22 mouse cellular contexts compared by ENCODE assay signal in the genomic region with DNA sequence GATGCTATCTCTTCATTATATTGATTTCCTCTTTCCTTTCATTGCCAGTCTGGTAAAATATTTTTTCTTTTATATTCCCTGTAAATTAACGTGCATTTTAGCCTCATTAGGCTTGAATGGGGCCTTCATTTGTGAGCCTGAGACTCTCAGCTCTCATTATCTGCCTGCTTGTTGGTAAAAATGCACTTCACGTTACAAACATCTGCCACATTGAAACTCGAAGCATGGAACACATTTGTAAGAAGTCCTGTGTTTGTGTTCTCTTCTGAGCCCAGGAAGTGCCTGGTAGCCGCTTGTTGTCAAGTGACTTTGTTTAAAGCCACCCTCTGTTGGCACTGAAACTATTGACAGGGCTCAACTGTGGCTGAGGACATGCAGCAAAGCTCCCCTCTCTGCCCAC. TPM values are rescaled to one million over a fixed set of nuclear protein-coding genes. Genes with fewer than 3 reads are reported as not detected.
DNase-seq lines count a peak whose midpoint lies in the region; ATAC-seq lines count a peak whose summit lies in the region.
"Had no signal": no experiment of that assay in that cellular context is flagged by ENCODE, and none has a peak within 500 bp of the region (broad histone marks: within the 10 kb centered on the region; RNA-seq: fewer than 3 reads in every experiment).

No protein-coding gene starts in this region.

- H3K4me3 ChIP-seq in hindbrain, embryonic 13.5 days = no peak overlapping the region
- no peak overlapping the region for H3K4me3 ChIP-seq in hindbrain, embryonic 10.5 days
- H3K4me3 ChIP-seq in midbrain, embryonic 12.5 days = no peak overlapping the region
- H3K4me3 ChIP-seq in midbrain, embryonic 10.5 days = no peak overlapping the region
- H3K4me3 ChIP-seq in forebrain, embryonic 13.5 days = no peak overlapping the region
- no peak overlapping the region for H3K4me3 ChIP-seq in neural tube, embryonic 14.5 days (ENCODE audit: low read depth, low read length)
- H3K4me3 ChIP-seq: heart, adult 2 months; intestine, embryonic 15.5 days; liver, embryonic 15.5 days had no signal

- no peak for ATAC-seq in hindbrain, embryonic 13.5 days (ENCODE audit: low FRiP score)
- ATAC-seq in midbrain, embryonic 12.5 days (ENCODE audit: low FRiP score, low read depth) = no peak
- ATAC-seq in forebrain, embryonic 13.5 days = no peak
- ATAC-seq in neural tube, embryonic 14.5 days (ENCODE audit: low read depth) = no peak
- ATAC-seq: intestine, embryonic 15.5 days had no signal

- H3K4me2 ChIP-seq in hindbrain, embryonic 13.5 days = no peak overlapping the region
- no peak overlapping the region for H3K4me2 ChIP-seq in midbrain, embryonic 12.5 days (replicated peaks)
- no peak overlapping the region for H3K4me2 ChIP-seq in forebrain, embryonic 13.5 days
- no peak overlapping the region for H3K4me2 ChIP-seq in neural tube, embryonic 14.5 days (ENCODE audit: low read depth, low read length)
- H3K4me2 ChIP-seq: intestine, embryonic 15.5 days; liver, embryonic 15.5 days had no signal

- peak overlapping the region; percentile 62 for H3K27ac ChIP-seq in hindbrain, embryonic 13.5 days
- no peak overlapping the region for H3K27ac ChIP-seq in hindbrain, embryonic 10.5 days
- no peak overlapping the region for H3K27ac ChIP-seq in midbrain, embryonic 12.5 days (replicated peaks)
- H3K27ac ChIP-seq in midbrain, embryonic 10.5 days (replicated peaks) = no peak overlapping the region
- peak overlapping the region; percentile 33; the same call in 1 of the 2 replicates for H3K27ac ChIP-seq in forebrain, embryonic 13.5 days
- H3K27ac ChIP-seq in neural tube, embryonic 14.5 days (ENCODE audit: low read depth, low read length) = peak overlapping the region; percentile 35; the same call in 1 of the 2 replicates
- H3K27ac ChIP-seq: heart, adult 2 months; intestine, embryonic 15.5 days; liver, embryonic 15.5 days; stomach, postnatal 0 days had no signal

- no peaks in the 10 kb centered on the region for H3K9me3 ChIP-seq in hindbrain, embryonic 13.5 days
- peaks cover 7% of the 10 kb centered on the region; the same call in 1 of the 2 replicates for H3K9me3 ChIP-seq in hindbrain, embryonic 10.5 days
- H3K9me3 ChIP-seq in midbrain, embryonic 12.5 days = no peaks in the 10 kb centered on the region
- no peaks in the 10 kb centered on the region for H3K9me3 ChIP-seq in midbrain, embryonic 10.5 days (replicated peaks)
- H3K9me3 ChIP-seq in forebrain, embryonic 13.5 days (replicated peaks) = no peaks in the 10 kb centered on the region; the same call in 1 of the 2 replicates
- no peaks in the 10 kb centered on the region for H3K9me3 ChIP-seq in neural tube, embryonic 14.5 days (ENCODE audit: control insufficient read depth, low read length)
- H3K9me3 ChIP-seq: intestine, embryonic 15.5 days; liver, embryonic 15.5 days had no signal

- H3K27me3 ChIP-seq in hindbrain, embryonic 13.5 days = no peaks in the 10 kb centered on the region
- no peaks in the 10 kb centered on the region for H3K27me3 ChIP-seq in hindbrain, embryonic 10.5 days (ENCODE audit: insufficient read depth, poor library complexity, severe bottlenecking)
- H3K27me3 ChIP-seq in midbrain, embryonic 12.5 days = no peaks in the 10 kb centered on the region
- no peaks in the 10 kb centered on the region for H3K27me3 ChIP-seq in midbrain, embryonic 10.5 days (ENCODE audit: low read depth, poor library complexity, severe bottlenecking)
- H3K27me3 ChIP-seq in forebrain, embryonic 13.5 days = no peaks in the 10 kb centered on the region
- no peaks in the 10 kb centered on the region for H3K27me3 ChIP-seq in neural tube, embryonic 14.5 days (ENCODE audit: control insufficient read depth, insufficient read depth, low read length)
- H3K27me3 ChIP-seq: CH12.LX; intestine, embryonic 15.5 days; liver, embryonic 15.5 days had no signal

- H3K9ac ChIP-seq in hindbrain, embryonic 13.5 days = peak overlapping the region; percentile 39; the same call in 1 of the 2 replicates
- peak overlapping the region; percentile 24; the same call in 1 of the 2 replicates for H3K9ac ChIP-seq in midbrain, embryonic 12.5 days (replicated peaks)
- no peak overlapping the region for H3K9ac ChIP-seq in forebrain, embryonic 13.5 days
- no peak overlapping the region for H3K9ac ChIP-seq in neural tube, embryonic 14.5 days (replicated peaks; ENCODE audit: low read depth, low read length)
- H3K9ac ChIP-seq: intestine, embryonic 15.5 days; liver, embryonic 15.5 days had no signal

- H3K4me1 ChIP-seq in hindbrain, embryonic 13.5 days (replicated peaks) = peaks cover 3% of the 10 kb centered on the region; the same call in 1 of the 2 replicates
- H3K4me1 ChIP-seq in hindbrain, embryonic 10.5 days (replicated peaks) = no peaks in the 10 kb centered on the region
- H3K4me1 ChIP-seq in midbrain, embryonic 12.5 days = peaks cover 3% of the 10 kb centered on the region; the same call in 1 of the 2 replicates
- no peaks in the 10 kb centered on the region for H3K4me1 ChIP-seq in midbrain, embryonic 10.5 days
- H3K4me1 ChIP-seq in forebrain, embryonic 13.5 days = peaks cover 19% of the 10 kb centered on the region
- H3K4me1 ChIP-seq in neural tube, embryonic 14.5 days (ENCODE audit: control insufficient read depth, insufficient read depth, low read length) = no peaks in the 10 kb centered on the region
- H3K4me1 ChIP-seq: intestine, embryonic 15.5 days; liver, embryonic 15.5 days had no signal

- DNase-seq in hindbrain, embryonic 10.5 days (ENCODE audit: low spot score) = no peak
- DNase-seq in midbrain, embryonic 10.5 days (ENCODE audit: low spot score) = no peak
- DNase-seq in embryo, embryonic 11 days = no peak
- no peak for DNase-seq in spleen, postnatal 4 days (ENCODE audit: low spot score in 2 of 2)
- DNase-seq: adrenal gland, postnatal 25 days; cerebellum, adult 8-10 months; gastrocnemius, postnatal 10 days; heart, adult 2 months; heart, postnatal 36 days; kidney, adult 9 months; kidney, postnatal 36 days had no signal

- WGBS in hindbrain, embryonic 13.5 days = 51% methylated on average over 4 of the region's 4 CpGs
- 86% methylated on average over 4 of the region's 4 CpGs for WGBS in hindbrain, embryonic 10.5 days
- 75% methylated on average over 4 of the region's 4 CpGs for WGBS in midbrain, embryonic 12.5 days
- 90% methylated on average over 4 of the region's 4 CpGs for WGBS in midbrain, embryonic 10.5 days
- 16% methylated on average over 4 of the region's 4 CpGs for WGBS in forebrain, embryonic 13.5 days
- WGBS in neural tube, embryonic 14.5 days = 43% methylated on average over 4 of the region's 4 CpGs

- peaks cover 23% of the 10 kb centered on the region for H3K36me3 ChIP-seq in hindbrain, embryonic 13.5 days
- peaks cover 39% of the 10 kb centered on the region for H3K36me3 ChIP-seq in hindbrain, embryonic 10.5 days
- H3K36me3 ChIP-seq in midbrain, embryonic 12.5 days = peaks cover 17% of the 10 kb centered on the region
- peaks cover 47% of the 10 kb centered on the region for H3K36me3 ChIP-seq in midbrain, embryonic 10.5 days
- peaks cover 29% of the 10 kb centered on the region for H3K36me3 ChIP-seq in forebrain, embryonic 13.5 days (ENCODE audit: poor library complexity, severe bottlenecking)
- peaks cover 6% of the 10 kb centered on the region; the same call in 1 of the 2 replicates for H3K36me3 ChIP-seq in neural tube, embryonic 14.5 days (ENCODE audit: control insufficient read depth, insufficient read depth, low read length)

RNA-seq across cellular contexts. Expression of gene Caln1, which starts 38.0 kb away (rescaled TPM):
- polyA plus RNA-seq in hindbrain, embryonic 13.5 days (2015; fragmentation: Nextera tagmentation; extraction: Ambion mirVana) = 10.0 and 10.1 TPM in 2 replicates
- polyA plus RNA-seq in hindbrain, embryonic 10.5 days (2016; fragmentation: Nextera tagmentation; extraction: Ambion mirVana) = 0.34 and 0.93 TPM in 2 replicates
- 0.89 and 1.2 TPM in 2 replicates for polyA plus RNA-seq in midbrain, embryonic 12.5 days (2016; fragmentation: Nextera tagmentation; extraction: Ambion mirVana)
- polyA plus RNA-seq in midbrain, embryonic 10.5 days (2016; fragmentation: Nextera tagmentation; extraction: Ambion mirVana) = 0.33 and 0.45 TPM in 2 replicates
- polyA plus RNA-seq in forebrain, embryonic 13.5 days (2015; fragmentation: Nextera tagmentation; extraction: Ambion mirVana) = 2.0 and 3.7 TPM in 2 replicates
- 20.1 and 30.3 TPM in 2 replicates for polyA plus RNA-seq in neural tube, embryonic 14.5 days (2014; fragmentation: Nextera tagmentation; extraction: Ambion mirVana)
- polyA plus RNA-seq: heart, adult 2 months; liver, embryonic 15.5 days; lung, embryonic 16.5 days had no signal

RNA-seq across cellular contexts. Expression of gene A330070K13Rik, which starts 53.2 kb away (rescaled TPM):
- not detected in 2 replicates for polyA plus RNA-seq in hindbrain, embryonic 13.5 days (2015; fragmentation: Nextera tagmentation; extraction: Ambion mirVana)
- polyA plus RNA-seq in hindbrain, embryonic 10.5 days (2016; fragmentation: Nextera tagmentation; extraction: Ambion mirVana) = not detected in 2 replicates
- polyA plus RNA-seq in midbrain, embryonic 12.5 days (2016; fragmentation: Nextera tagmentation; extraction: Ambion mirVana) = not detected in 2 replicates
- not detected in 2 replicates for polyA plus RNA-seq in midbrain, embryonic 10.5 days (2016; fragmentation: Nextera tagmentation; extraction: Ambion mirVana)
- not detected in 2 replicates for polyA plus RNA-seq in forebrain, embryonic 13.5 days (2015; fragmentation: Nextera tagmentation; extraction: Ambion mirVana)
- 0.59 TPM in 1 of 2 replicates, not detected in the other for polyA plus RNA-seq in neural tube, embryonic 14.5 days (2014; fragmentation: Nextera tagmentation; extraction: Ambion mirVana)
- polyA plus RNA-seq: embryonic facial prominence, embryonic 11.5 days; heart, adult 2 months; heart, embryonic 14.5 days; intestine, embryonic 15.5 days; liver, embryonic 15.5 days; lung, embryonic 16.5 days; stomach, postnatal 0 days had no signal

Comparison
In these comparisons a context has a peak if more than half of its experiments do, and no peak if none do; other contexts are left out.
1. H3K27ac ChIP-seq: peak in hindbrain, embryonic 13.5 days (single experiment), forebrain, embryonic 13.5 days (single experiment) and neural tube, embryonic 14.5 days (single experiment); none in hindbrain, embryonic 10.5 days (single experiment), midbrain, embryonic 12.5 days (single experiment) and midbrain, embryonic 10.5 days (single experiment).
2. H3K9ac ChIP-seq: peak in hindbrain, embryonic 13.5 days (single experiment) and midbrain, embryonic 12.5 days (single experiment); none in forebrain, embryonic 13.5 days (single experiment) and neural tube, embryonic 14.5 days (single experiment).